Mouse (Mus musculus) midbrain, embryonic 13.5 days (tissue): ENCODE results near the gene a. TPM values are rescaled to one million over a fixed set of nuclear protein-coding genes. Genes with fewer than 3 reads are reported as not detected.
A peak's percentile ranks its signal among the peaks of the same experiment; 100 is the strongest.

ENCODE experiments used
- ATAC-seq: fragments of 200-750 bp; cut with Nextera tagmentation; 2 replicates; pipeline ENCODE4 v1.8.0; 2017; ENCODE audit warnings: mild to moderate bottlenecking, moderate TSS enrichment, moderate library complexity
- H3K27ac ChIP-seq: fragments of 300-500 bp; sonication (generic); 2 replicates; pipeline ENCODE4 v1.5.1; 2015; ENCODE audit warnings: inconsistent platforms, mild to moderate bottlenecking, moderate library complexity
- H3K27me3 ChIP-seq: fragments of 300-500 bp; sonication (generic); 2 replicates; pipeline ENCODE4 v1.6.1; 2015; ENCODE audit warnings: mild to moderate bottlenecking, inconsistent platforms
- H3K36me3 ChIP-seq: fragments of 300-500 bp; sonication (generic); 2 replicates; pipeline ENCODE4 v1.6.1; 2015; ENCODE audit warnings: mild to moderate bottlenecking, inconsistent platforms
- H3K4me1 ChIP-seq: fragments of 300-500 bp; sonication (generic); replicated peaks from 2 replicates; pipeline ENCODE4 v1.6.1; 2015; ENCODE audit warnings: inconsistent platforms
- H3K4me2 ChIP-seq: fragments of 300-500 bp; sonication (generic); replicated peaks from 2 replicates; pipeline ENCODE4 v1.6.1; 2015; ENCODE audit warnings: moderate library complexity, mild to moderate bottlenecking, inconsistent platforms
- H3K4me3 ChIP-seq: fragments of 300-500 bp; sonication (generic); replicated peaks from 2 replicates; pipeline ENCODE4 v1.5.1; 2015; ENCODE audit warnings: mild to moderate bottlenecking, inconsistent platforms
- H3K9ac ChIP-seq: fragments of 300-500 bp; sonication (generic); replicated peaks from 2 replicates; pipeline ENCODE4 v1.6.1; 2015; ENCODE audit warnings: mild to moderate bottlenecking, inconsistent platforms
- H3K9me3 ChIP-seq: fragments of 300-500 bp; sonication (generic); 2 replicates; pipeline ENCODE4 v1.6.1; 2016; ENCODE audit warnings: mild to moderate bottlenecking, inconsistent platforms
- WGBS: fragments of 180-500 bp; shearing (Covaris S2); methylation state at CpG from one replicate; pipeline ENCODE4 v1.1.7; 2015; 5-methylcytosine and 5-hydroxymethylcytosine counted together
- polyA plus RNA-seq: library from polyadenylated mRNA; unstranded; fragments of >200 nt; fragmentation: Nextera tagmentation; extraction: Ambion mirVana; gene quantifications from 2 replicates; pipeline ENCODE4 v1.2.1, GENCODE M21; 2015

The a gene
- polyA plus RNA-seq, 1 experiment from 2014 or later: 1.5 TPM

DNA sequence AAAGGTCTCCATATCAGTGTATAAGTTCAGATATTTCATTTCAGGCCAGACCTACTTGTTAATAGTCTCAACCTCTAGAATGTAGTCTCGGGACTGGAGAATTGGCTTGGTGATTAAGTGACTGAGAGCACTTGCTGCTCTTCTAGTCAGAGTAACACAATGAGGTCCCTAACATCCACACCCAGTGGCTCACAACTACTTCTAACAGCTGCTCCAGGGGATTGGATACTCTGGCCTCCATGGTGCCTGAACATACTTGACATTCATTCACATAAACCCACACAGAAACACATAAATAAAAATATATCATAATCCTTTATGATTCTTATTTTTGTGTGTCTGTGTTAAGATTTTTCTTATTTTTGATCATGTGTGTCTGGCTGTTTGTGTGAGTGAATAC lies 27.4 kb downstream of the a start:
- Histone ChIP-seq H3K9ac (no peak overlapping the region), H3K27ac (no peak overlapping the region), H3K4me3 (no peak overlapping the region), H3K36me3 (no peaks in the 10 kb centered on the region), H3K27me3 (no peaks in the 10 kb centered on the region), H3K9me3 (no peaks in the 10 kb centered on the region), H3K4me2 (no peak overlapping the region), H3K4me1 (peaks cover 24% of the 10 kb centered on the region)
- ATAC-seq: no peak
- whole genome bisulfite sequencing: 81% methylated on average over 1 of the region's 1 CpGs

DNA sequence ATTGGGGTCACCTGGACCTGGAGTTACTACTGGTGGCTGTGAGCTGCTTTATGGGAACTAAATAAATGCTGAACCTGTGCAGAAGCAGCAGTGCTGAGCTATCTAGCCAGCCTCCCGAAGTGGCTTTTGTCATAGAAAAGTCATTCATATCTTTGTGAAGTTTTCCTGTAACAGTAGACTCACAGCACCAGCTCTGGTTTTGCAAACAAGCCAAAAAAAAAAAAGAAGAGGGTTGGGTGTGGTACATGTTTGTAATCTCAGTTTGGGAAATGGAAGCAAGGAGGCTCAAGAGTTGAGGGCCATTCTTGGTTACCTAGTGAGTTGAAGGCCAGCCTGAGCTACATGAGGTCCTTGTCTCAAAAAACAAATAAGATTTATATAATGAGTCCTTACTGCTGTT lies 29.1 kb downstream of the a start:
- no peak overlapping the region for H3K4me2 ChIP-seq
- no peaks in the 10 kb centered on the region for H3K9me3 ChIP-seq
- no peaks in the 10 kb centered on the region for H3K36me3 ChIP-seq
- peaks cover 19% of the 10 kb centered on the region for H3K4me1 ChIP-seq
- WGBS: 83% methylated on average over 1 of the region's 1 CpGs
- ATAC-seq: no peak
- no peak overlapping the region for H3K27ac ChIP-seq
- no peak overlapping the region for H3K4me3 ChIP-seq
- no peak overlapping the region for H3K9ac ChIP-seq
- H3K27me3 ChIP-seq: no peaks in the 10 kb centered on the region

DNA sequence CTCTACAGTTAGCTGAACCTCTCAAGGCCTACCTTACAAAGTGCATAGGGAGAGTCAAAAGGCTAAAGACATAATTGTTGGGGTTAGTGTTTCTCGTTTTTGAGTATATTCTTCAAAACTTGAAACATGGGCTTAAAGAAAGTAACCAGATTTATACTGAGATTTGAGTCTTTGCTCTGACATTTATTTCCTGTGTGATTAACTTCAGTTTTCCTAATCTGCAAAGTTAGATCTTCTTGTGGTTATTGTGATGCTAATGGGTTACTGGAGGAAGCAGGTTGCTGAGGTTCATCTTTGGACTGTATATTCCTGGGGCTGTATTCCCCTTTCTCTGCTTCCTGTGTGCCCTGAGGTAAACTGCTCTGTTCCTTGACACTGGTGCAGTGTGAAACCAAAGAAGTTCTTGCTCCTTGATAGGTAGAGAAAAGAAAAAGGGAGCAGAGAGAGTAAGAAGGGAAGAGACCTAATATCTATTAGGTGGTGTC lies 34.9 kb downstream of the a start:
- Histone ChIP-seq H3K27ac (no peak overlapping the region), H3K4me3 (no peak overlapping the region), H3K4me1 (peaks cover 8% of the 10 kb centered on the region; the same call in 1 of the 2 replicates), H3K36me3 (no peaks in the 10 kb centered on the region), H3K4me2 (no peak overlapping the region), H3K27me3 (no peaks in the 10 kb centered on the region), H3K9ac (no peak overlapping the region), H3K9me3 (no peaks in the 10 kb centered on the region)
- 83% methylated on average over 1 of the region's 1 CpGs for WGBS
- ATAC-seq: no peak

DNA sequence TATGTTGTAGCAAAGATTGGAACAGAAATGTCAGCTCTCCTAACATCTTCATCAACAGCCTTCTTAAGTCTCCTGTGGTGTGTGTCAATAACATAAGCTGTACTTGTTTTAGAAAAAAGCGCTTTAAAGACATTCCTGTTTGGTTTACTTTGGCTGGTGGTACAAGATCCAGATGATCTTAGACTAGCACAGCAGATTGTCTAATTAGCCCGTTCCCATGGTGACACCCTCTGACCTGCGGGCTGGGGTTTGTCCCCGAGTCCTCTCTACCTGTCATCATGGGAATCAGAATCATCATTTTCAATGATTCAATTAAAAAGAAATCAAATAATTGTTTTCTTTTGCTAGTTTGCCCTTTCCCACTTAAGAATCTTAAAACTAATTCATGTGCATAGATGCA lies 36.3 kb downstream of the a start:
- no peaks in the 10 kb centered on the region for H3K9me3 ChIP-seq
- ATAC-seq: no peak
- no peak overlapping the region for H3K9ac ChIP-seq
- WGBS: 69% methylated on average over 4 of the region's 4 CpGs
- H3K4me2 ChIP-seq: no peak overlapping the region
- no peaks in the 10 kb centered on the region for H3K27me3 ChIP-seq
- peaks cover 14% of the 10 kb centered on the region for H3K4me1 ChIP-seq
- H3K4me3 ChIP-seq: no peak overlapping the region
- no peak overlapping the region for H3K27ac ChIP-seq
- H3K36me3 ChIP-seq: no peaks in the 10 kb centered on the region

DNA sequence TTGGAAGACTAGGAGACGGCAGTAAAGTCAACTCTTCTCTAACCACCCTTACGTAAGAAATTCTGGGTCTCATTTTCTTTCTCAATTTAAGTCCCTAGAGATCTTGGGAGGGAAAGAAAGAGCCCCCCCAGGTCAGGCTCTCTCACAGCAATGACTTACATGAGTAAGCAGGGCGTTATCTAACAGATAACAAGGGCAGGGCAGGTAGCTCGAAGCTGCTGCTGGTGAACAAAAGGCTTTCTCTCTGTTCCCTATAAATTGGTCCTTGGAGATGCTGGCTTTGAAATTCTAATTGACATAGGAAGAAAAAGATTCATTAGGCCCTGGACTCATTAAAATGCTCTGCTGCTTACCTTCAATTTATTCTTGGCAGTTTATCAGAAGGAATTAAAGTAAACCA lies 41.3 kb downstream of the a start:
- Histone ChIP-seq H3K27ac (0 out of 2 replicates have a peak overlapping the region, but pooled peaks have one; percentile 45), H3K4me2 (no peak overlapping the region), H3K9ac (no peak overlapping the region), H3K4me1 (peaks cover 15% of the 10 kb centered on the region), H3K9me3 (0 out of 2 replicates have a peak, but pooled peaks cover 4% of the 10 kb centered on the region), H3K36me3 (no peaks in the 10 kb centered on the region), H3K4me3 (no peak overlapping the region), H3K27me3 (no peaks in the 10 kb centered on the region)
- 47% methylated on average over 4 of the region's 4 CpGs for WGBS
- no peak; the same call in 1 of the 2 replicates for ATAC-seq

DNA sequence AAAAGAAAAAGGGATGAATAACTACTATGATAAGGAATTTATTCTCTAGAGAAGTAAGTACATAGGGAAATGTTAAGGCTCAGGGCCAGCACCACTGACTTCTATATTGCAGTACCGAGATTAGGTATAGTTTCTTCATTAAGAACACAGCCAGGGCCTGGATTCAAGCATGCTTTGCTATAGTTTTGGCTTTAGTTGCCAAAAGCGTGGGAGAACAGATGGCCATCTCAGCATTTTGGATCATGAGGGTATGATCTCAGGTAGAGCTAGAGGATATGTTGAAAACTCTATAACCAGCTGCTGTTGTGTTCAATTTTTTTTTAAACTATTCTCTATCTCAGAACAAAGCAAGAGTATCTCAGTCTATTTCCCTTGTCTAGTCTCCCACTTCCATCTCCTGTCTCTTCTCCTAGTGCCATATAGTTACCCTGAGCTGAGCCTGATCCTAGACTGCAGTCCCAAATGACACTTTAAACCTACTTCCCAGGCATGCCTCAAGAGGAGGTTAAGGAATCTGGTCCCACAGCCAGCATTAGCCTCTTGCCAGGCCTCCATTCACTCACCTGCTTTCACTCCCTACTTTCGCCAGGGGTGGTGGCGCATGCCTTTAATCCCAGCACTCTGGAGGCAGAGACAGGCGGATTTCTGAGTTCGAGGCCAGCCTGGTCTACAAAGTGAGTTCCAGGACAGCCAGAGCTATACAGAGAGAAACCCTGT lies 43.1 kb downstream of the a start:
- no peak overlapping the region for H3K4me2 ChIP-seq
- 0 out of 2 replicates have a peak, but pooled peaks cover 4% of the 10 kb centered on the region for H3K9me3 ChIP-seq
- no peak overlapping the region for H3K27ac ChIP-seq
- H3K36me3 ChIP-seq: no peaks in the 10 kb centered on the region
- no peak overlapping the region for H3K4me3 ChIP-seq
- ATAC-seq: no peak
- H3K9ac ChIP-seq: no peak overlapping the region
- WGBS: over 99% methylated on average over 6 of the region's 6 CpGs
- H3K4me1 ChIP-seq: peaks cover 13% of the 10 kb centered on the region
- no peaks in the 10 kb centered on the region for H3K27me3 ChIP-seq

DNA sequence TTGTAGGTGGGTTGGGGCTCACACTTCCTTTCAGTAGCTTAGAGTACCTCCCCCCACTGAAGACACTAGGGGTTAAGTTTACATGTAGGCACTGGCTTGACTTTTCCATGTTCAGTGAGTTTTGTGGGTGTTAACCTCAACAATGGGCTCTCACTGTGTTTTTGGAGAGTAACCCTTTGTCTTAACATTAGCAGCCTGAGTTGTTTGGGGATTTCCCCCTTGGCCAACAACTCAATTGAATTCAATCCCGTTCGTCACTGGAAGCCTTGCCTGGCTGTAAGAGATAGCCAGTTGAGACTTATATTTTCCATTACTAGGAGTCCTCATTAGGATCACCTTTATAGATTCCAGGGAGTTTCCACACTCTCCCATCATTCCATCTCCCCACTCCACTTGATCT lies 45.3 kb downstream of the a start:
- H3K4me2 ChIP-seq: no peak overlapping the region
- WGBS: 92% methylated on average over 2 of the region's 2 CpGs
- ATAC-seq: no peak

DNA sequence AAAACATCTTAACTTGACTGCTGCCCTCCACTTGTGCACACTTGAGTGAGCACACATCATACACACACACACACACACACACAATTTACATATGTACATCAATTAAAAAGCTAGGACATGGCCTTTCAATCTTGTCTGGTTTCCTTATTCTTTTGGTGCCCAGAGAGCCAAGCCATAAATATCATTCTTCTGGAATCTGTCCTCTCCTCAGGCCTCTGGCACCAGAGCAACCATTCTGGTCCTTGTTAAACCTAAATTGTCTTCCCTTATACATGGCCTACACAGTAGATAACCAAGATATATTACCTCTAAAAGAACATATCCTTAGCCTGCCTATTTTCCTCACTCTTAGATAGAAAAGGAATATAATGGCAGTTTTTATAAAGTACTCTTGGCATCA lies 56.9 kb downstream of the a start:
- H3K4me1 ChIP-seq: peaks cover 2% of the 10 kb centered on the region; the same call in 1 of the 2 replicates
- H3K27me3 ChIP-seq: no peaks in the 10 kb centered on the region
- H3K27ac ChIP-seq: no peak overlapping the region
- H3K9me3 ChIP-seq: no peaks in the 10 kb centered on the region
- H3K4me2 ChIP-seq: no peak overlapping the region
- ATAC-seq: no peak
- no peak overlapping the region for H3K4me3 ChIP-seq
- peaks cover 8% of the 10 kb centered on the region for H3K36me3 ChIP-seq
- H3K9ac ChIP-seq: no peak overlapping the region

More for the DNA sequence above, 45.3 kb downstream of the a start:
- Histone ChIP-seq H3K4me3 (no peak overlapping the region), H3K27ac (no peak overlapping the region), H3K9me3 (0 out of 2 replicates have a peak, but pooled peaks cover 6% of the 10 kb centered on the region), H3K36me3 (no peaks in the 10 kb centered on the region), H3K27me3 (no peaks in the 10 kb centered on the region), H3K4me1 (peaks cover 13% of the 10 kb centered on the region), H3K9ac (no peak overlapping the region)

DNA sequence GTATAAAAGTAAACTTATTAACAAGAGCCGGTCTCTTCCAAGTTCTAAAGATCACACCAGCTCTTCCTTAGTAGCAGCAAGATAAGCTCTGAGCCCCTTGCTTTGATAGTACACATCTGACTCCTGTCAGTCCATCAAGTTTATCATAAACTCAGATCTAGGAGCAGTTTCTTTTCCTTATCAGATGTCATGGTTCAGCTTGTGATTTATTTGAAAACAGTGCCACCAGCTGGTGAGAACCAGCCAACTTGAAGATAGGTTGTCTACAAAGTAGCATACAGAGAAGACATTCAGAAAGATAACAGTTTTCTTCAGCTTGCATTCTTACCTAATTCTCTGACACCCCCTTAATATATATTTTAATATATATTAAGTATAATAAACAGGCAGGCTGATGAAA lies 64.2 kb downstream of the a start:
- H3K4me3 ChIP-seq: no peak overlapping the region
- peaks cover 8% of the 10 kb centered on the region; the same call in 1 of the 2 replicates for H3K4me1 ChIP-seq
- ATAC-seq: no peak
- WGBS: 97% methylated on average over 1 of the region's 1 CpGs
- H3K9ac ChIP-seq: no peak overlapping the region
- no peaks in the 10 kb centered on the region for H3K27me3 ChIP-seq
- no peak overlapping the region for H3K27ac ChIP-seq
- no peak overlapping the region for H3K4me2 ChIP-seq
- no peaks in the 10 kb centered on the region for H3K9me3 ChIP-seq
- H3K36me3 ChIP-seq: peaks cover 26% of the 10 kb centered on the region

DNA sequence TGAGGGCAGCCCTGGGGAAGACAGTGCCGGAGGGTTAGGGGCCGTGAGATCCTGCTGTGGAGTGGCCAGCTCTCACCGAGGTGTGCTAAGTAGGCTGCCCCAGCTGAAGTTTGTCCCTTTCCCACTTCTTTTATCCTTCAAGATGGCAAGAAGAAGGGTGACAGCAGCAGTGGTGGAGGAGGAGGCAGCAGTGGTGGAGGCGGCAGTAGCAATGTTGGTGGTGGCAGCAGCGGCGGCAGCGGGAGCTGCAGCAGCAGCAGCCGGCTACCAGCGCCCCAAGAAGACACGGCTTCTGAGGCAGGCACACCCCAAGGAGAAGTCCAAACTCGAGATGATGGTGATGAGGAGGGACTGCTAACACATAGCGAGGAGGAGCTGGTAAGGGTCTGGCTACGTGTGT lies 72.5 kb downstream of the a start:
- no peak overlapping the region for H3K4me2 ChIP-seq
- no peaks in the 10 kb centered on the region for H3K4me1 ChIP-seq
- no peak for ATAC-seq
- WGBS: 95% methylated on average over 13 of the region's 13 CpGs
- H3K9ac ChIP-seq: no peak overlapping the region
- peaks cover 82% of the 10 kb centered on the region for H3K36me3 ChIP-seq
- H3K27ac ChIP-seq: no peak overlapping the region
- H3K4me3 ChIP-seq: no peak overlapping the region
- no peaks in the 10 kb centered on the region for H3K9me3 ChIP-seq
- no peaks in the 10 kb centered on the region for H3K27me3 ChIP-seq

DNA sequence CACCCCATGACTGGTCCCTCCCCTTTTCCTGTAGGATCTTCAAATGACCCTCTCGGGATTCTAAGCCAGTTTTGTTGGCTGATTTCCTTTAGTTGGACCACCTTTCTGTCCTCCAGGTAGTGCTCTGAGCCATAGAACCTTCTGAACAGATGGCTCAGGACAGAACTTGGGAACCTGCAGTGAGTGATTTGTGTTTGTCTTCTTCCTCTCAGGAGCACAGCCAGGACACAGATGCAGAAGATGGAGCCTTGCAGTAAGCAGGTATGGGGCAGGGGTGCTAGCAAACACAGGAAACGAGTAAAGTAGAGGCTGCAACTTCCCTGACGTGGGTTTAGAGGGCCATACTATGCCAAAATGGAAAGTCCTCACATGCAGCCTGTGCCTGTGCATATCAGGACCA lies 74.5 kb downstream of the a start:
- Histone ChIP-seq H3K27me3 (no peaks in the 10 kb centered on the region), H3K4me1 (no peaks in the 10 kb centered on the region), H3K27ac (no peak overlapping the region), H3K4me3 (no peak overlapping the region), H3K4me2 (no peak overlapping the region), H3K9me3 (no peaks in the 10 kb centered on the region), H3K36me3 (peaks cover 86% of the 10 kb centered on the region), H3K9ac (no peak overlapping the region)
- WGBS: 88% methylated on average over 3 of the region's 3 CpGs
- no peak for ATAC-seq

DNA sequence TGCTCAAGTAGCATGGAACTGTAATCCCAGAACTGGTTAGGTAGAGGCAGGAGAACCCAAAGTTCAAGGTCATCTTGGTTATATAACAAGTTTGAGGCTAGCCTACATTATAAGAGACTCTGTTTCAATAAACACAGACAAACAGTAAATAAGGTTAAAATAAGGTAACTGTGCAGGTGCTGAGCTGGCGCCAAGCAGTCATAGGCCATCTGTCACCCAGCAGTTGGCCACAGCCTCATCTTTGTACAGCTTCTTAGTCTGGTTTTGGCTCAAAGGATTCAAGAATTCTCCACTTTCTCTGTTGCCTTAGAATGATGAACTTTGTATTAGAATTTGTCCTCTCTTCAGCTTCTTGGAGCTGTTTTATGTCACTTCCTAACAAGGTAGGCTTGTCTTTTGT lies 76.9 kb downstream of the a start:
- Histone ChIP-seq H3K27me3 (no peaks in the 10 kb centered on the region), H3K9ac (no peak overlapping the region), H3K4me2 (no peak overlapping the region), H3K27ac (no peak overlapping the region), H3K9me3 (no peaks in the 10 kb centered on the region), H3K4me3 (no peak overlapping the region), H3K4me1 (no peaks in the 10 kb centered on the region), H3K36me3 (peaks cover 87% of the 10 kb centered on the region)
- no peak for ATAC-seq
- 97% methylated on average over 1 of the region's 1 CpGs for WGBS
